Mouse (Mus musculus) Patski (cell line): ENCODE data around the gene Atp1b2. TPM values are rescaled to one million over a fixed set of nuclear protein-coding genes. Genes with fewer than 3 reads are reported as not detected.

Experiments used
- ATAC-seq: fragments of 100-300 bp; one replicate; pipeline ENCODE4 v1.8.0; 2021
- CTCF ChIA-PET: fragments of 350-600 bp; sonication (Branson Sonifier 250); formaldehyde crosslinking; loops from one replicate; lab custom pipeline; 2022; ENCODE audit warnings: inconsistent platforms; lab: Charles Lee
- POLR2A ChIA-PET: fragments of 350-600 bp; sonication (Branson Sonifier 250); formaldehyde crosslinking; loops from one replicate; lab custom pipeline; 2022; ENCODE audit warnings: antibody characterized with exemption, inconsistent platforms; lab: Charles Lee
- DNase-seq: peaks from one replicate; pipeline ENCODE4 v3.0.0-alpha.2; 2011; ENCODE audit warnings: low read depth, low spot score
- H3K27me3 ChIP-seq: fragments of 371-371 bp; one replicate; pipeline ENCODE4 v1.5.1; 2021
- CTCF ChIP-seq: fragments of 100-300 bp; IDR thresholded peaks from one replicate; pipeline ENCODE4 v1.5.1; 2021
- in situ Hi-C: fragments of 300-500 bp; cut with MboI; formaldehyde crosslinking; loops from 3 replicates; pipeline ENCODE4 v1.11.1; 2018; ENCODE audit warnings: low pct_unique_long_range_greater_than_20kb, mixed read lengths
- polyA plus RNA-seq: library from polyadenylated mRNA; unstranded; gene quantifications from one replicate; pipeline ENCODE4 v1.2.3, GENCODE M21; 2021

Atp1b2 gene
- polyA plus RNA-seq, 1 experiment from 2014 or later, result 0.80 TPM

DNA sequence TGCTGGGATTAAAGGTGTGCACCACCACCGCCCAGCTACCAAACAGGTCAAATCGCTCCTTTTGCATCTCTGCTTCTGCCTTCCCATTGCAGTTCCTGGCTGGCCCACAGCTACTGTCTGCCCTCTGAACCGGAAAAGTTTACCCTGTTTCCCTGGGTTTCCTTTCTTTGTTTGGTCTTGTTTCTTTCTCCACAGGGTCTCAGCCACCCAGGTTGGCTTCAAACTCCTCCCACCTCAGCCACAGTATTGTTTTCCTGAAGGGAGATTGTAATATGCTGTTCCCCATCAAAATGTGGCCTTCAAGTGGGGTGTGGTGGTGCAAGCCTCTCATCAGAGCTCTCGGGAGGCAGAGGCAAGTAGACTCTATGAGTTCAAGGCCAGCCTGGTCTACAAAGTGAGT, 54.4 kb downstream of the Atp1b2 start:
- in situ Hi-C loops, result no loop called here

More for the DNA sequence above, 54.4 kb downstream of the Atp1b2 start:
- ChIA-PET CTCF (no interaction called here), POLR2A (no interaction called here)
- no peaks in the 10 kb centered on the region for H3K27me3 ChIP-seq
- ATAC-seq (no peak), DNase-seq (no peak)
- no peak for TF ChIP-seq CTCF

Other genes starting within 250 kb of the Atp1b2 start
- 295 TPM for gene Chd3, start 236.5 kb downstream of the Atp1b2 start, polyA plus RNA-seq
- 128 TPM for gene Naa38, start 210.5 kb downstream of the Atp1b2 start, polyA plus RNA-seq
- 28.1 TPM for gene Cyb5d1, start 210.3 kb downstream of the Atp1b2 start, polyA plus RNA-seq
- 0.18 TPM for gene Tmem88, start 207.7 kb downstream of the Atp1b2 start, polyA plus RNA-seq
- 26.6 TPM for gene Kdm6b, start 192.3 kb downstream of the Atp1b2 start, polyA plus RNA-seq
- gene Dnah2, start 56.8 kb downstream of the Atp1b2 start, polyA plus RNA-seq, result 1.4 TPM
- 0.27 TPM for gene Efnb3, start 45.7 kb downstream of the Atp1b2 start, polyA plus RNA-seq
- gene Wrap53, start 25.7 kb downstream of the Atp1b2 start, polyA plus RNA-seq, result 11.4 TPM
- gene Trp53, start 25.6 kb downstream of the Atp1b2 start, polyA plus RNA-seq, result 92.8 TPM
- gene Shbg, start 12.0 kb upstream of the Atp1b2 start, polyA plus RNA-seq, result not detected
- 5.2 TPM for gene Sat2, start 16.1 kb upstream of the Atp1b2 start, polyA plus RNA-seq
- 82.4 TPM for gene Fxr2, start 27.0 kb upstream of the Atp1b2 start, polyA plus RNA-seq
- 0.15 TPM for gene Sox15, start 49.4 kb upstream of the Atp1b2 start, polyA plus RNA-seq
- 84.1 TPM for gene Mpdu1, start 56.7 kb upstream of the Atp1b2 start, polyA plus RNA-seq
- 4.4 TPM for gene Cd68, start 60.2 kb upstream of the Atp1b2 start, polyA plus RNA-seq
- 592 TPM for gene Eif4a1, start 66.5 kb upstream of the Atp1b2 start, polyA plus RNA-seq
- 116 TPM for gene Senp3, start 76.1 kb upstream of the Atp1b2 start, polyA plus RNA-seq
- 5.0 TPM for gene Tnfsf13, start 79.8 kb upstream of the Atp1b2 start, polyA plus RNA-seq
- gene Tnfsf12, start 89.9 kb upstream of the Atp1b2 start, polyA plus RNA-seq, result 26.6 TPM
- gene Tnfsfm13, start 90.2 kb upstream of the Atp1b2 start, polyA plus RNA-seq, result 7.2 TPM
- 96.2 TPM for gene Polr2a, start 152.7 kb upstream of the Atp1b2 start, polyA plus RNA-seq
- 0.32 TPM for gene Slc35g3, start 156.0 kb upstream of the Atp1b2 start, polyA plus RNA-seq
- 36.9 TPM for gene Zbtb4, start 160.0 kb upstream of the Atp1b2 start, polyA plus RNA-seq
- gene Chrnb1, start 190.0 kb upstream of the Atp1b2 start, polyA plus RNA-seq, result 27.7 TPM
- gene Fgf11, start 195.9 kb upstream of the Atp1b2 start, polyA plus RNA-seq, result 0.03 TPM
- gene Tmem102, start 199.7 kb upstream of the Atp1b2 start, polyA plus RNA-seq, result 1.1 TPM
- gene Gm39566, start 209.4 kb upstream of the Atp1b2 start, polyA plus RNA-seq, result not detected
- not detected for gene Spem2, start 212.5 kb upstream of the Atp1b2 start, polyA plus RNA-seq
- 0.09 TPM for gene Spem1, start 216.2 kb upstream of the Atp1b2 start, polyA plus RNA-seq
- gene Nlgn2, start 231.8 kb upstream of the Atp1b2 start, polyA plus RNA-seq, result 35.0 TPM
- gene Tmem256, start 232.6 kb upstream of the Atp1b2 start, polyA plus RNA-seq, result 158 TPM
- 82.9 TPM for gene Plscr3, start 240.4 kb upstream of the Atp1b2 start, polyA plus RNA-seq